Mouse (Mus musculus) adrenal gland, adult 8-10 months (tissue): Measurements from ENCODE around the gene B430305J03Rik. TPM values are rescaled to one million over a fixed set of nuclear protein-coding genes. Genes with fewer than 3 reads are reported as not detected.

Experiments
- DNase-seq: peaks from one replicate; pipeline ENCODE4 v3.0.0; 2022
- total RNA-seq, 4 experiments: library from RNA; stranded (reverse); gene quantifications; 2 replicates each; pipeline ENCODE4 v1.2.4; 2022

B430305J03Rik gene
- total RNA-seq, 4 experiments from 2014 or later = 0.12 to 0.27 (median 0.17) TPM; not detected in 1

DNA sequence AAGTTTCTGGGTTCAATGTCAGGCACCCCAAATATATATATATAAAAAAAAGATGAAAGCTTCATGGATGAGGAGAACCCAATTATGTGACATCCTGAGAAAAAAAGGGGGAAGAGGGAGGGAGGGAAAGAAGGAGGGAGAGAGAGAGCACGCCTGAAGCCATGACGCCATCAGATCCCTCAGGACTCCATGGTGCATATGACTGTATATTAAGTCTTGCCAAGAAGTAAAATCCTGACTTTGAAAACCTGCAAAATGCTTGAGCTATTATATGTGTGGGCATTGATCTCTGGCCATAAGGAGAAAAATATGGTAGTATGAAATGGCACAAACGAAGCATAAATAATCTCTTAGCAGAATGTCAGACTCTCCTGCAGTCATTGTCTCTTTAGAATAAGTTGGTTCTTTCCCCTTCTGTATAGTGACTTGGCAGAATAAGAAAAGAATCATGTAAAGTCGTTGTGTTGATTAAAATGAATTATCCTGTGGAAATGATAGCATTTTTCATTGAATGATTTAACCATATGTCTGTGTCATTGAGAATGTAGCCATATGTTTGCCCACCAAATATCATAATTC is 17.6 kb downstream of the B430305J03Rik start:
- DNase-seq = no peak

GRCm38 (mm10) chr3:61345636-61346035 is 20.1 kb downstream of the B430305J03Rik start:
- no peak for DNase-seq

DNA sequence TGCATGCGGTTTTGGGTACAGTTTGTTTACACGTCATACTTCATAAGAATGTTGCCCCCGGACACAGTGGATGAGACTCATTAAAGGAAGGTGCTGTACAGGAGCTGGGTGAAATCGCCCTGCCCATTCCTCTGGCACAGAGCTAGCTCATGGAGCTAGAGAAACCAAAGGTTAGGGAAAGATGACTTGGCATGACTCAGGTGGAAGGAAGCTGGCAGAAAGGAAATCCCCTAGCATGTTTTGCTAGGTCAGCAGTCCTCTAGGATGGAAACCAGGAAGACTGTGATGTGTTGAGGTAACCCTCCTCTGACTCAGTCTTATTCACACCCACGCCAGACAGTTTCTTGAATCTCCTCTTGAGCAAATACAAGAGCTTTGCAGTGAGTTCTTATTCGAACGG is 21.7 kb downstream of the B430305J03Rik start:
- no peak for DNase-seq

- DNase-seq = no peak
Measured at GRCm38 (mm10) chr3:61340321-61340720, 25.4 kb downstream of the B430305J03Rik start.

DNA sequence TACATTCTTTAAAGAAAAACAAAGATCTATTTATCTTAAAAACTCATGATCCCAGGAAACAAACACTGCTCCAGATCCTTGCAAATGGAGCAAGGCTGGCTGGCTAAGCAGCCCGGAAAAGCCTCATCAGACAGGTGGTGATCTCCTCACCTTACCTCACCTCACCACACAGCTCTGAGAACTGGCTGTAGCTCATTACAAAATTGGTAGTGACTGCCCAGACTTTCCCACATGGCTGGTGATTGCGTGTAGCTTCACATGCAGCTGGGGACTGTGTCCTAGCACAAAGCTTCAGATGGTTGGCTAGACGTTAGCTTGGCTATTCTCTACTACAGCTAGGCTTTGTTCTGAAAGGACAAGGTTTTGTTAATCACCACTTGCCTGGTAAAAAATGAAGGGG is 28.5 kb downstream of the B430305J03Rik start:
- no peak for DNase-seq

GRCm38 (mm10) chr3:61336205-61336604 is 29.5 kb downstream of the B430305J03Rik start:
- DNase-seq = no peak

DNA sequence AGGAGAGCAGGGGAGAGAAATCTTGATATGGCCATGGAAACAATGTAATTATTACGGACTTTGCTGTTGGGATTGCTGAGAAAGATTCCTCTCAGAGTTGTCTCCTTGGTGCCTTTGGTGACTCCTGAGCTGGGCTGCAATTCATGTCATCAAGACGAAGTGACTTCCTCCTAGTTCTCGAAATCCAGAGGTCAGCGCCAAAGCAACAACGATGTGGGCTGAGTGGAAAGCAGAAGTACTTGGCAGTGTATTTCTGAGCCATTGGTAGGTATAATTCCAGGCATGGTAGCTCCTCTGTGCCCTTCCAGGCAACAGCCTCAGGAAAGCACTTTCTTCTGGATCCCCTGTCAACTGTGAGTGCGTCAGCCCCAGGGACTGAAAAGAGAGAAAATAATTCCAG is 44.1 kb downstream of the B430305J03Rik start:
- DNase-seq = no peak

DNA sequence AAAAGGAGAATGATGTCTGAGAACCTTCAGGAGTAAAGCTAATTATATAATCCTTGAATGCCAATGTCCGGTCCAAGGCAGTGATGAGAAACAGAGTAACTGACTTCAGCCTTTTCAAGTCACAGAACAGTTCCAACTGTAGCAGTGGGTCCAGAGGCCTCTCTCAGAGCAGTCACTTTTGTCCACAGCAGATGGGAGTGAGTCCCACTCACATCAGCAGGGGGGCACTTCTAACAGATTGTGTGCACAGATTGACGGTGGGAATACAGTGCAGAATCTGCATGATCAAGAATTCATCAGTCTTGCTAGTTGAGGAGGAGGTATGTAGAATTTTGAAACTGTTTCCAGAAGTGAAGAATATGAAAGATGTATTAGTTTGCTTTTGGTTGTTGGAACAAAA is 45.7 kb downstream of the B430305J03Rik start:
- DNase-seq = no peak

DNA sequence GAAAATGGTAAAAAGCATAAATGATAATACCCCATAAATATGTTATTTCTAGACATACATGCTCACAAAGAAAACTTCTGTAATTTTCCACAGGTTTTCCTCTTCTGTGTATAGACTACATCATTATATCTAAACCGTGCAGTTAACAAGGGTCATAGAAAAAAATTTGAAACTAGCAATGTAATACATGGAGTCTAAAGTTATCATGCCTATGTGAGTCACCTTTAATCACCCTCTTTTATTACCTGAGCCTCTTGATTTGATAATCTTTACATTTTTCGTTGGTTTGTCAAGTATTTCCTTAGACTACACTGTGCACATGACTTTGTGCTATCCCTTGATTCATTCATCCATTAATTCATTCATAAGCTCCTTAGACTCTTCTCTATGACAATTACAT is 50.7 kb downstream of the B430305J03Rik start:
- DNase-seq = no peak

Other genes starting within 250 kb of the B430305J03Rik start
- gene Rap2b, start 4.3 kb downstream of the B430305J03Rik start, total RNA-seq = 1 to 10 TPM; 4.5 to 5.7 (median 4.8) TPM